Mouse (Mus musculus): ENCODE data around the gene Gpatch1.

DNA sequence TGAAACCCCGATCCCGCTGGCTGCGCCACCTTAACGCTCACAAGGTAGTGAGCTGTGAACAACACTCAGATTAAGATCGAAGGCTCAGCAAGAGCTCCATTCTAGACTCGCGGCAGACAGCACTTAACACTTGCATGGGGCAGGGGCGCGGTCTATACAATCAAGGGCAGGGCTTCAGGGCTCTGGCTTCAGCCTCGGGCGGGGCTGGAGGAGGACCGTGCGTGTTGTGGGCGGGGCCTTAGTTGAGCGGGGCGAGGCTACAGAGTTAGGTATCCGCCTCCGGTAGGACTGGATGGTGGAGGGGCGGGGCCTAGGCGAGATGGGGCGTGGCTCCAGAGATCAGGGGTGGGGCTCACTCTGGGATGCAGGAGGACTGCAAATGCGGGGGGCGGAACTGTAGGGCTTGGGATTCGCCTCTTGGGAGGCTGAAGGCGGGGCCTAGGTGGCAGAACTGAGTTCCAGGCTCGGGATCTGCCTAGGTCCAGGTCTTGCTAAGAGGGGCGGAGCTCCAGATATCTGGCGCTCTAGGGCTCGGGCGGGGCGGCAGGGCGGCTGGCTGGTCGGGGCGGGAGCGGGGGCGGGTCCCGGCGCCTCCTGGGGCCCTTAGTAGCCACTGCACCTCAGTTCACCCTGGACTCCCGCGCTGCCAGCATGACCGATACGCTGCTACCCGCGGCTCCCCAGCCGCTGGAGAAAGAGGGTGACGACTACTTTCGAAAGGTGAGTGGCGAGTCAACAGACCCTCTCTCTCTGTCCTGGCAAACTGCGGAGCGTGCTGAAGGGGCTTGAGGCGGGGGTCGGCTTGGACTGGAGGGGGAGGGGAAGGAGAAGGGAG, 15.7 kb upstream of the Gpatch1 start, which contains the start of gene Rhpn2:
- TF ChIP-seq CTCF (IDR thresholded peaks at IDR 0.05; ENCODE audit: borderline replicate concordance, control insufficient read depth, extremely low read depth, insufficient read depth, low read length, poor library complexity), result no peak
- no peak for TF ChIP-seq POLR2A (IDR thresholded peaks at IDR 0.05; ENCODE audit: control insufficient read depth, extremely low read depth, insufficient read depth, low read length, poor library complexity)
